Mouse (Mus musculus) midbrain, embryonic 12.5 days (tissue): ENCODE measurements around the gene Nav3. TPM values are rescaled to one million over a fixed set of nuclear protein-coding genes. Genes with fewer than 3 reads are reported as not detected.

Experiments
- ATAC-seq: fragments of 200-750 bp; cut with Nextera tagmentation; 2 replicates; pipeline ENCODE4 v1.8.0; 2017; ENCODE audit warnings: low read depth, moderate TSS enrichment, moderate library complexity; ENCODE audit not compliant: low FRiP score
- H3K27ac ChIP-seq: fragments of 300-500 bp; sonication (generic); replicated peaks from 2 replicates; pipeline ENCODE4 v1.5.1; 2016; ENCODE audit warnings: mild to moderate bottlenecking
- H3K27me3 ChIP-seq: fragments of 300-500 bp; sonication (generic); 2 replicates; pipeline ENCODE4 v1.6.1; 2016; ENCODE audit warnings: mild to moderate bottlenecking
- H3K36me3 ChIP-seq: fragments of 300-500 bp; sonication (generic); 2 replicates; pipeline ENCODE4 v1.6.1; 2016
- H3K4me1 ChIP-seq: fragments of 300-500 bp; sonication (generic); 2 replicates; pipeline ENCODE4 v1.6.1; 2016
- H3K4me2 ChIP-seq: fragments of 300-500 bp; sonication (generic); replicated peaks from 2 replicates; pipeline ENCODE4 v1.6.1; 2016; ENCODE audit warnings: mild to moderate bottlenecking, moderate library complexity
- H3K4me3 ChIP-seq: fragments of 300-500 bp; sonication (generic); 2 replicates; pipeline ENCODE4 v1.5.1; 2016; ENCODE audit warnings: mild to moderate bottlenecking
- H3K9ac ChIP-seq: fragments of 300-500 bp; sonication (generic); replicated peaks from 2 replicates; pipeline ENCODE4 v1.6.1; 2016; ENCODE audit warnings: mild to moderate bottlenecking, moderate library complexity
- H3K9me3 ChIP-seq: fragments of 300-500 bp; sonication (generic); 2 replicates; pipeline ENCODE4 v1.6.1; 2016; ENCODE audit warnings: mild to moderate bottlenecking
- WGBS: fragments of 180-500 bp; shearing (Covaris S2); methylation state at CpG from one replicate; pipeline ENCODE4 v1.1.7; 2016; 5-methylcytosine and 5-hydroxymethylcytosine counted together
- polyA plus RNA-seq: library from polyadenylated mRNA; unstranded; fragments of >200 nt; fragmentation: Nextera tagmentation; extraction: Ambion mirVana; gene quantifications from 2 replicates; pipeline ENCODE4 v1.2.1, GENCODE M21; 2016

Nav3 gene
- polyA plus RNA-seq, 1 experiment from 2014 or later, result 16.9 TPM

DNA sequence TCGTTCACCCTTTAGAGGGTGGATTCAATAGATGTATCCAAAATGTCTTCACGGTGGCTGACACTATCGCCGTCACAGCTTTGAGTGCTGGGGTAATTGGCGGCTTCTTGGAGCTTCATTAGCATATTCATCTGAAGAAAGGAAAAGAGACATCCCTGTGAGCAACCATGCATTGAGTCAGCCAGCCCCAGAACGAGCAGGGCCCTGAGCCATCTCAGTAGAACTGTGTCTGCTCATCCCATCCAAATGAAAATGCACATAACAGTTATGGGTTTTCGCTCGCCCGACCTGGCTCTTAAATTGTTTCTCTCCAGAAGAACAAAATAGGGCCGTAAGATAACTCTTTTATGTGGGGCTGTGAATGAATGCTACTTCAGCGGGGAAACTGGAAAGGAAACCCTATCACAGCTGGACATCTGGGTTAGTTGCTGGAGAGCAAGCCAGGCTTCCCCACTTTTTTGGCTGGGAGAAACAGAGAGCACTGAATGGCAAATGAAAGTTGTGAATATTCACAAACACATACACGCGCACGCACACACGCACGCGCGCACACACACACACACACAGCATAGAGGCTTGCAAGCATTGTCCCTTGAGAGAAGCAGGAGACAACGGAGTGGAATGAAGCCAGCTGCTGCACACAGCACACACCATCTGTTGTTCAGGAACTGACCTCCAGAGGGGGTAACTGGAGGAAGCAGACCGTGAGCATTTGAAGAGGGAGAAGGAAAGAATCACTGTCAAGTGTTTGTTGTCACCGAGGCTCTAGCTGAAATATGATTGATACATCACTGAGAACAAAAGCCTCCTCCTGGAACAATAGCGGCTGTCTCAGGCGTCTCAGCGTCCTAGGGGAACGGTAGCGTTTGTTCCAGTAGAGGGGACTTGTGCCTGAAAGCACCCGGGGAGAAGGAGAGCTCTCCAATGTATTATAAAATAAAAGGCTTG is 771.6 kb downstream of the Nav3 start:
- Histone ChIP-seq H3K27me3 (no peaks in the 10 kb centered on the region), H3K4me2 (peak overlapping the region; percentile 52), H3K9me3 (no peaks in the 10 kb centered on the region), H3K27ac (peak overlapping the region; percentile 90), H3K4me1 (peaks cover 20% of the 10 kb centered on the region), H3K9ac (peak overlapping the region; percentile 39; the same call in 1 of the 2 replicates), H3K36me3 (no peaks in the 10 kb centered on the region), H3K4me3 (peak overlapping the region; percentile 23; the same call in 1 of the 2 replicates)
- ATAC-seq, result peak; percentile 97
- WGBS, result 21% methylated on average over 27 of the region's 27 CpGs

DNA sequence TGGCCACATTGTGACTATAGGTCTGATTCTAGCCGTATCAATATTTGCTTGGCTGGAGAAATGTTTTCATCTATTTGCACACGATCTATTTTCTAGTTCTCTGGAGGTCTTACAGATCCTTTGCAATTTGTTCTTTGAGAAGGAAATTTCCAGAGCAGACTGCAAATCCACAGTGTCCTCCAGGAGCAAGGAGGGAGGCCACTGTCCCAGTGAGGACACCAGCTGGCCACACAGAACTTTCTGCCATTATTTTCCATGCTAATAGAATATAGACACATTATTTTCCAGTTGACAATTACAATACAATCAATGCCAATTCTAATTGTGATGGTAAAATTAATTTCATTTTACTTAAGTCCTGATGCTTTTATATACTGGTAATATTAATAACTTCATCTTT is 783.1 kb downstream of the Nav3 start:
- Histone ChIP-seq H3K4me3 (no peak overlapping the region), H3K9ac (no peak overlapping the region), H3K4me2 (no peak overlapping the region), H3K36me3 (no peaks in the 10 kb centered on the region), H3K27ac (no peak overlapping the region), H3K9me3 (no peaks in the 10 kb centered on the region), H3K27me3 (no peaks in the 10 kb centered on the region), H3K4me1 (no peaks in the 10 kb centered on the region)
- no peak for ATAC-seq
- WGBS, result 83% methylated on average over 2 of the region's 2 CpGs

DNA sequence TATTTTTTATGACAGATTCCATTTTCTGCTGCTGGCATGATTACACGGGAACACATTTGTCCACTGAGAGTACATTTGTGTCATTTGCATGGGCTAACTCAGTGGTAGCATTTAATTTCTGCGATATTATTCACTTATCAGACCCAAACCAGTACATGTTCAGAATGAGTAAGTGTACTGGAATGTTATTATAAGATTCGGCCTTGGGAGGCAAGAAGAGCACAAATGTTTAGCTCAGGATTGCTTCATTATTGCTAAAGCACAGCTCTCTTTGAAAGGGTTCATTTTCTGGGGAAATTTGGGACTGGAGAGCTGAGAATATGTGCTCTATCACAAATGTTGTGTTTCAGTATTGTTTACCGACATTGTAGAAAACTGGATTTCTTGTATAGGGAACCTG is 788.6 kb downstream of the Nav3 start:
- H3K27me3 ChIP-seq, result no peaks in the 10 kb centered on the region
- no peak for ATAC-seq
- no peak overlapping the region for H3K4me2 ChIP-seq
- no peak overlapping the region for H3K27ac ChIP-seq
- no peaks in the 10 kb centered on the region for H3K4me1 ChIP-seq
- 86% methylated on average over 4 of the region's 4 CpGs for WGBS
- H3K9ac ChIP-seq, result no peak overlapping the region
- H3K9me3 ChIP-seq, result no peaks in the 10 kb centered on the region
- H3K36me3 ChIP-seq, result no peaks in the 10 kb centered on the region
- no peak overlapping the region for H3K4me3 ChIP-seq

DNA sequence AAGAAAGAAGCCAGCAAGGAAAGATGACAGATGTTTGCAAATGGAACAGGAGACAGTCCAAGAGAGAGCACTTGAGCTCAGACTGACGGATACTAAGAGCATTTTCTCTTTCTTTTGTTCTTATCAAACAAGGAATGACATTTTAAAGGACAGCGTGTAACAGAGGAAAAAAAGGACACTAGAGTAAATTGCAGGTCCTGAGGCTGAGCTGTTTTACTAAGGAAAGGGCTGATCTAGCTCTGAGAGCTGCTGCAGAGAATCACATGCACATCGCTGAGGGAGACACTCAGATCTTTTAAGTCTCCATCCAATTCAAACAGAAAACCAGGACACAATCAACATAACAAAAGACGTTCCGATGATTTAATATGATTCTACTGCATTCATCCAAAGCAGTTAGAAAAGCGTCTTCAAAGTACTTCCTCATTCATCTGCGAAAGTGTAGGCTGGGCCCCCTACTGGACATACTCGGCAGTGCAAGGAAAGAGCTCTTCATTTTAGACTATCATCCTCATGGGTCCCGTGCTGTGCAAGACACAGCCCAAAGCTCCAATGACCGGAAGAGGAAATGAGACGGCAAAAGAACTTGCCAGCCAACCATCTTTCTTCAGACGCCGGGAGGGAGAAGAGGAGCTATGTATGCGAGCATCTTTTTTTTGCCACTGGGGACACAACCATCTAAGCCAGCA is 791.2 kb downstream of the Nav3 start:
- Histone ChIP-seq H3K9ac (no peak overlapping the region), H3K27me3 (no peaks in the 10 kb centered on the region), H3K4me3 (no peak overlapping the region), H3K4me1 (no peaks in the 10 kb centered on the region), H3K9me3 (no peaks in the 10 kb centered on the region), H3K36me3 (no peaks in the 10 kb centered on the region), H3K27ac (no peak overlapping the region), H3K4me2 (peak overlapping the region; percentile 34)
- peak; percentile 71 for ATAC-seq
- WGBS, result 30% methylated on average over 14 of the region's 14 CpGs

DNA sequence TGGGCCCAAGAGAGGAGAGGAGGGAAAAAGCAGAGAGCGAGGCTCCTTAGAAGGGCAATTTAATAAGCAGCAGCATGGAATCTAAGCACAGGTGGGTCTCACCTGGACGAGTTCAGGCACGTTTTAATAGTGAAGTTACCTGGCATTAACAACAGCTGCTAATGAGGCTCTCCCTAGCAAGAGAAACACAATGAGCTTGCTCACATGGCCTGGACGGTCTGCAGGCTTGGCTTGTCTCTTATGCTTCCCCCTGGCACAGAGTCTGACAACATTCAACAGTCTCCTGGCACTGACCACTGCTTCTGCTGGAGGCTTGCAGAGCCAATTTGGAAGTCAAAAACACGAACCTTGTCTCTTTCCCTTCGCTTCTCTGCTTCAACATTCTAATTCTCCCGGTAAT is 804.5 kb downstream of the Nav3 start:
- Histone ChIP-seq H3K9ac (no peak overlapping the region), H3K4me2 (no peak overlapping the region), H3K4me3 (no peak overlapping the region), H3K36me3 (no peaks in the 10 kb centered on the region), H3K27ac (no peak overlapping the region), H3K9me3 (no peaks in the 10 kb centered on the region), H3K27me3 (no peaks in the 10 kb centered on the region), H3K4me1 (no peaks in the 10 kb centered on the region)
- WGBS, result 75% methylated on average over 7 of the region's 7 CpGs
- no peak for ATAC-seq

DNA sequence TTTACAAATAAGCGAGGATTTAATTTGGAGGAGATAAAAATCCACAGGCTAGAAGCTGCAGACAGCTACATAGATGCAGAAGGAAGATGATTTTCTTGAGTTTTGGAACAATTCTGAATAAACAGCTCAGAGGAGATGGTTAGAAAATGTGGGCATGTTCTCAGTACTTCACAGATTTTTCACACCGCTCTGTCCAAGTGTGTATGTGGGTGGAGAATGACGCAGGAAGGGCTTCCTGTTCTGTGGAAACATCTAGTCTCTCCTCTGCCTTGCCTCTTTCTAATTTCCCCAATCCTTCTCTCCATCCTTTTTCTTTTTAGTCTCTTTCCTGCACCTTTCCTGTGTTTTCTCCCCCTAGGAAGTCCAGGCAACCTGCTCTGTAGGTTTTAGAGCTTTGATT is 812.4 kb downstream of the Nav3 start:
- ATAC-seq, result no peak
- H3K9me3 ChIP-seq, result no peaks in the 10 kb centered on the region
- no peak overlapping the region for H3K4me2 ChIP-seq
- H3K4me1 ChIP-seq, result peaks cover 4% of the 10 kb centered on the region; the same call in 1 of the 2 replicates
- 92% methylated on average over 3 of the region's 3 CpGs for WGBS
- no peak overlapping the region for H3K9ac ChIP-seq
- H3K36me3 ChIP-seq, result no peaks in the 10 kb centered on the region
- H3K27me3 ChIP-seq, result no peaks in the 10 kb centered on the region
- H3K4me3 ChIP-seq, result no peak overlapping the region
- H3K27ac ChIP-seq, result no peak overlapping the region

DNA sequence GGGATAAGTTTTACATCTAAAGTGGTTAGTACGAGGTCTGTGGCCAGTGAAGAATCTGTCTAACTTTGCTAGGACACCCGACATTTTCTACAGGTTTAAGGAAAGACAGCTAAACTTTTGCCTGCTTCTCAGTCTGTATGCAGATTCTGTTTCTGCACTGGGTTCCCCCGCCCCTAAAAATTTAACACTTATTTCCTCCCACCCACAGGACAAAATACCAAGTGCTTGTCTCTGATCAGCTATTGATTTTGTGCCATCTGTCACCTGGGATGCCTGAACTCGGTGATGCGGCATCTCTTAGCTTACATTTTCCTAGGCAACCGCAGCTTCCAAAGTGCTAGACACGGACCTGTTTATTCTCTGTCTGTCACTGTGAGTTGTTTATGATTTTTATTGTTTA is 814.2 kb downstream of the Nav3 start:
- Histone ChIP-seq H3K9me3 (no peaks in the 10 kb centered on the region), H3K4me2 (no peak overlapping the region), H3K36me3 (no peaks in the 10 kb centered on the region), H3K27ac (no peak overlapping the region), H3K4me3 (no peak overlapping the region), H3K9ac (no peak overlapping the region), H3K4me1 (peaks cover 4% of the 10 kb centered on the region; the same call in 1 of the 2 replicates), H3K27me3 (no peaks in the 10 kb centered on the region)
- ATAC-seq, result no peak
- 78% methylated on average over 7 of the region's 7 CpGs for WGBS

DNA sequence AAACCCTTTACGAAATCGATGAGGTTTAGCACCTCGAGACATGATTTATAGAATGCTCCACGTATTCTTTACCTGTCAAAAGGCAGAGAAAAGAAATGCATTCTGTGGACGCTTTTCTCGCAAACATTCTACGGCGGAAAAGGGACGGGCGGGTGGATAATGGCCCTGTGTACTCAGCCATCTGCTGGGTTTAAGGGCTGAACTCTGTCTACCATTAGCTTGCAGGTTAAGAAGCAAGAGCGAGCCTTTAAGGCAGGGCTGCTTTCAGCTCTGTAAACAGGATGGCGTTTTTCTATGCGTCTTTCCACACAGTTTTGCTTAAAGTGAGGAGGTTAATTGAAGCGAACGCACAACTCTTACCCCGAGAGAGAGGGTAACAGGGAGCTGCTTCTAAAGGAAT is 818.3 kb downstream of the Nav3 start:
- H3K4me2 ChIP-seq, result no peak overlapping the region
- H3K4me1 ChIP-seq, result peaks cover 4% of the 10 kb centered on the region; the same call in 1 of the 2 replicates
- H3K27ac ChIP-seq, result no peak overlapping the region

More for the DNA sequence above, 818.3 kb downstream of the Nav3 start:
- WGBS, result 74% methylated on average over 16 of the region's 16 CpGs
- no peaks in the 10 kb centered on the region for H3K36me3 ChIP-seq
- H3K27me3 ChIP-seq, result no peaks in the 10 kb centered on the region
- no peak for ATAC-seq
- no peak overlapping the region for H3K4me3 ChIP-seq
- no peak overlapping the region for H3K9ac ChIP-seq
- H3K9me3 ChIP-seq, result no peaks in the 10 kb centered on the region
